Mouse (Mus musculus) testis, adult 2 months (tissue): ENCODE measurements around the gene Samm50. TPM values are rescaled to one million over a fixed set of nuclear protein-coding genes. Genes with fewer than 3 reads are reported as not detected.

ENCODE experiments used
- H3K27ac ChIP-seq: fragments of 200-500 bp; 2 replicates; pipeline ENCODE4 v1.5.1; 2012; ENCODE audit warnings: low read depth, low read length; ENCODE audit not compliant: control insufficient read depth, insufficient read depth
- H3K27me3 ChIP-seq: fragments of 200-500 bp; 2 replicates; pipeline ENCODE4 v1.6.1; 2012; ENCODE audit warnings: mild to moderate bottlenecking, low read length, moderate library complexity; ENCODE audit not compliant: control insufficient read depth, insufficient read depth
- H3K36me3 ChIP-seq: fragments of 200-500 bp; 2 replicates; pipeline ENCODE4 v1.6.1; 2012; ENCODE audit warnings: mild to moderate bottlenecking, low read length; ENCODE audit not compliant: control insufficient read depth, insufficient read depth
- H3K4me1 ChIP-seq: fragments of 200-500 bp; 2 replicates; pipeline ENCODE4 v1.6.1; 2012; ENCODE audit warnings: low read length; ENCODE audit not compliant: control insufficient read depth, insufficient read depth
- H3K4me3 ChIP-seq: fragments of 200-500 bp; 2 replicates; pipeline ENCODE4 v1.5.1; 2012; ENCODE audit warnings: low read depth, mild to moderate bottlenecking, low read length, moderate library complexity, mixed read lengths; ENCODE audit not compliant: control insufficient read depth
- CTCF ChIP-seq: fragments of 200-500 bp; IDR thresholded peaks from 2 replicates; pipeline ENCODE4 v1.5.1; 2012; ENCODE audit warnings: low read depth, mild to moderate bottlenecking, inconsistent platforms, low read length, moderate library complexity; ENCODE audit not compliant: control insufficient read depth, insufficient read depth, insufficient replicate concordance
- POLR2A ChIP-seq: fragments of 200-500 bp; IDR thresholded peaks from 2 replicates; pipeline ENCODE4 v1.6.1; 2012; ENCODE audit warnings: low read depth, mild to moderate bottlenecking, inconsistent platforms, low read length, moderate library complexity; ENCODE audit not compliant: control insufficient read depth
- polyA plus RNA-seq: library from polyadenylated mRNA; depleted of rRNA; stranded (reverse); fragments of >200 nt; gene quantifications from 2 replicates; pipeline ENCODE4 v1.2.3, GENCODE M21; 2012

Gene Samm50
- polyA plus RNA-seq, 1 experiment = 8.7 TPM

- Histone ChIP-seq H3K4me1 (no peaks in the 10 kb centered on the region; the same call in 1 of the 2 replicates), H3K27me3 (no peaks in the 10 kb centered on the region), H3K4me3 (no peak overlapping the region), H3K36me3 (no peaks in the 10 kb centered on the region), H3K27ac (no peak overlapping the region)
- no peak for TF ChIP-seq CTCF
- TF ChIP-seq POLR2A = no peak
Measured at GRCm38 (mm10) chr15:84256254-84256850, 64.3 kb downstream of the Samm50 start.

- Histone ChIP-seq H3K4me3 (no peak overlapping the region), H3K36me3 (no peaks in the 10 kb centered on the region), H3K27me3 (no peaks in the 10 kb centered on the region), H3K27ac (no peak overlapping the region), H3K4me1 (no peaks in the 10 kb centered on the region; the same call in 1 of the 2 replicates)
- TF ChIP-seq CTCF (no peak), POLR2A (no peak)
Measured at GRCm38 (mm10) chr15:84256864-84257263, 64.8 kb downstream of the Samm50 start.

GRCm38 (mm10) chr15:84258602-84259355 is 66.7 kb downstream of the Samm50 start:
- TF ChIP-seq POLR2A (no peak), CTCF (no peak)
- Histone ChIP-seq H3K27me3 (no peaks in the 10 kb centered on the region), H3K4me1 (no peaks in the 10 kb centered on the region; the same call in 1 of the 2 replicates), H3K4me3 (no peak overlapping the region), H3K27ac (no peak overlapping the region), H3K36me3 (no peaks in the 10 kb centered on the region)

- Histone ChIP-seq H3K36me3 (no peaks in the 10 kb centered on the region), H3K4me1 (no peaks in the 10 kb centered on the region; the same call in 1 of the 2 replicates), H3K27me3 (no peaks in the 10 kb centered on the region), H3K27ac (no peak overlapping the region), H3K4me3 (no peak overlapping the region)
- TF ChIP-seq POLR2A (no peak), CTCF (peak; percentile 94)
Measured at GRCm38 (mm10) chr15:84260123-84260822, 68.2 kb downstream of the Samm50 start.

GRCm38 (mm10) chr15:84262630-84263029 is 70.6 kb downstream of the Samm50 start:
- H3K27me3 ChIP-seq = no peaks in the 10 kb centered on the region
- no peak overlapping the region for H3K4me3 ChIP-seq
- H3K4me1 ChIP-seq = no peaks in the 10 kb centered on the region; the same call in 1 of the 2 replicates
- H3K36me3 ChIP-seq = no peaks in the 10 kb centered on the region
- no peak for TF ChIP-seq CTCF
- no peak for TF ChIP-seq POLR2A
- no peak overlapping the region for H3K27ac ChIP-seq

- no peak overlapping the region for H3K27ac ChIP-seq
- H3K36me3 ChIP-seq = no peaks in the 10 kb centered on the region
- H3K27me3 ChIP-seq = no peaks in the 10 kb centered on the region
- no peaks in the 10 kb centered on the region; the same call in 1 of the 2 replicates for H3K4me1 ChIP-seq
- TF ChIP-seq POLR2A (no peak), CTCF (no peak)
- H3K4me3 ChIP-seq = no peak overlapping the region
Measured at GRCm38 (mm10) chr15:84263573-84263972, 71.5 kb downstream of the Samm50 start.

GRCm38 (mm10) chr15:84265141-84265540 is 73.1 kb downstream of the Samm50 start:
- Histone ChIP-seq H3K4me1 (no peaks in the 10 kb centered on the region), H3K27ac (no peak overlapping the region), H3K4me3 (no peak overlapping the region), H3K27me3 (no peaks in the 10 kb centered on the region), H3K36me3 (no peaks in the 10 kb centered on the region)
- no peak for TF ChIP-seq POLR2A
- no peak for TF ChIP-seq CTCF
